Mouse (Mus musculus): ENCODE results near the gene Cebpe. TPM values are rescaled to one million over a fixed set of nuclear protein-coding genes. Genes with fewer than 3 reads are reported as not detected.

The Cebpe gene
- polyA plus RNA-seq, 1 experiment from 2014 or later: not detected

- Histone ChIP-seq H3K36me3 (ENCODE audit: control insufficient read depth, insufficient read depth, low read length) (no peaks in the 10 kb centered on the region), H3K4me2 (ENCODE audit: low read length) (no peak overlapping the region), H3K9ac (ENCODE audit: low read depth, low read length) (no peak overlapping the region), H3K4me3 (ENCODE audit: low read depth, low read length) (no peak overlapping the region), H3K4me1 (ENCODE audit: control insufficient read depth, insufficient read depth, low read length) (no peaks in the 10 kb centered on the region), H3K27ac (ENCODE audit: low read length) (no peak overlapping the region), H3K9me3 (replicated peaks; ENCODE audit: control insufficient read depth, low read length, poor library complexity, severe bottlenecking) (no peaks in the 10 kb centered on the region), H3K27me3 (ENCODE audit: control insufficient read depth, insufficient read depth, low read depth, low read length) (no peaks in the 10 kb centered on the region)
- no peak for ATAC-seq
- WGBS: 76% methylated on average over 8 of the region's 8 CpGs
Measured at GRCm38 (mm10) chr14:54744473-54744872, 32.5 kb upstream of the Cebpe start.

- no peaks in the 10 kb centered on the region for H3K36me3 ChIP-seq (ENCODE audit: control insufficient read depth, insufficient read depth, low read length)
- H3K4me1 ChIP-seq (ENCODE audit: control insufficient read depth, insufficient read depth, low read length): peaks cover 3% of the 10 kb centered on the region
- H3K9ac ChIP-seq (ENCODE audit: low read depth, low read length): no peak overlapping the region
- H3K4me3 ChIP-seq (ENCODE audit: low read depth, low read length): no peak overlapping the region
- no peak overlapping the region for H3K27ac ChIP-seq (ENCODE audit: low read length)
- no peak overlapping the region for H3K4me2 ChIP-seq (ENCODE audit: low read length)
- H3K27me3 ChIP-seq (ENCODE audit: control insufficient read depth, insufficient read depth, low read depth, low read length): no peaks in the 10 kb centered on the region
- H3K9me3 ChIP-seq (replicated peaks; ENCODE audit: control insufficient read depth, low read length, poor library complexity, severe bottlenecking): no peaks in the 10 kb centered on the region
- ATAC-seq: no peak
- 68% methylated on average over 2 of the region's 2 CpGs for WGBS
Measured at GRCm38 (mm10) chr14:54742375-54742774, 30.4 kb upstream of the Cebpe start.

- H3K27me3 ChIP-seq (ENCODE audit: control insufficient read depth, insufficient read depth, low read depth, low read length): no peaks in the 10 kb centered on the region
- no peak overlapping the region for H3K4me2 ChIP-seq (ENCODE audit: low read length)
- H3K36me3 ChIP-seq (ENCODE audit: control insufficient read depth, insufficient read depth, low read length): no peaks in the 10 kb centered on the region
- H3K4me3 ChIP-seq (ENCODE audit: low read depth, low read length): no peak overlapping the region
- H3K4me1 ChIP-seq (ENCODE audit: control insufficient read depth, insufficient read depth, low read length): peaks cover 7% of the 10 kb centered on the region
- WGBS: 82% methylated on average over 6 of the region's 6 CpGs
- no peak overlapping the region for H3K27ac ChIP-seq (ENCODE audit: low read length)
- no peak overlapping the region for H3K9ac ChIP-seq (ENCODE audit: low read depth, low read length)
- no peaks in the 10 kb centered on the region for H3K9me3 ChIP-seq (replicated peaks; ENCODE audit: control insufficient read depth, low read length, poor library complexity, severe bottlenecking)
- no peak for ATAC-seq
Measured at GRCm38 (mm10) chr14:54741721-54742120, 29.7 kb upstream of the Cebpe start.

GRCm38 (mm10) chr14:54737634-54738033, 25.7 kb upstream of the Cebpe start:
- no peaks in the 10 kb centered on the region for H3K36me3 ChIP-seq (ENCODE audit: control insufficient read depth, insufficient read depth, low read length)
- no peak overlapping the region for H3K27ac ChIP-seq (ENCODE audit: low read length)
- 34% methylated on average over 10 of the region's 10 CpGs for WGBS
- no peaks in the 10 kb centered on the region for H3K27me3 ChIP-seq (ENCODE audit: control insufficient read depth, insufficient read depth, low read depth, low read length)
- no peak overlapping the region for H3K4me3 ChIP-seq (ENCODE audit: low read depth, low read length)
- no peaks in the 10 kb centered on the region for H3K9me3 ChIP-seq (replicated peaks; ENCODE audit: control insufficient read depth, low read length, poor library complexity, severe bottlenecking)
- peaks cover 7% of the 10 kb centered on the region for H3K4me1 ChIP-seq (ENCODE audit: control insufficient read depth, insufficient read depth, low read length)
- ATAC-seq: no peak; the same call in 1 of the 2 replicates
- H3K4me2 ChIP-seq (ENCODE audit: low read length): no peak overlapping the region
- H3K9ac ChIP-seq (ENCODE audit: low read depth, low read length): no peak overlapping the region

- Histone ChIP-seq H3K9ac (ENCODE audit: low read depth, low read length) (no peak overlapping the region), H3K27me3 (ENCODE audit: control insufficient read depth, insufficient read depth, low read depth, low read length) (no peaks in the 10 kb centered on the region), H3K4me3 (ENCODE audit: low read depth, low read length) (no peak overlapping the region), H3K27ac (ENCODE audit: low read length) (no peak overlapping the region; the same call in 1 of the 2 replicates), H3K4me2 (ENCODE audit: low read length) (no peak overlapping the region), H3K4me1 (ENCODE audit: control insufficient read depth, insufficient read depth, low read length) (peaks cover 7% of the 10 kb centered on the region), H3K36me3 (ENCODE audit: control insufficient read depth, insufficient read depth, low read length) (no peaks in the 10 kb centered on the region), H3K9me3 (replicated peaks; ENCODE audit: control insufficient read depth, low read length, poor library complexity, severe bottlenecking) (no peaks in the 10 kb centered on the region)
- 36% methylated on average over 14 of the region's 14 CpGs for WGBS
- ATAC-seq: peak; percentile 86
Measured at GRCm38 (mm10) chr14:54736555-54737552, 24.9 kb upstream of the Cebpe start.

- ATAC-seq: no peak
- H3K4me3 ChIP-seq (ENCODE audit: low read depth, low read length): no peak overlapping the region
- WGBS: 84% methylated on average over 4 of the region's 4 CpGs
- peaks cover 7% of the 10 kb centered on the region for H3K4me1 ChIP-seq (ENCODE audit: control insufficient read depth, insufficient read depth, low read length)
- no peak overlapping the region for H3K27ac ChIP-seq (ENCODE audit: low read length)
- H3K9ac ChIP-seq (ENCODE audit: low read depth, low read length): no peak overlapping the region
- H3K9me3 ChIP-seq (replicated peaks; ENCODE audit: control insufficient read depth, low read length, poor library complexity, severe bottlenecking): no peaks in the 10 kb centered on the region
- H3K36me3 ChIP-seq (ENCODE audit: control insufficient read depth, insufficient read depth, low read length): no peaks in the 10 kb centered on the region
- H3K4me2 ChIP-seq (ENCODE audit: low read length): no peak overlapping the region
- H3K27me3 ChIP-seq (ENCODE audit: control insufficient read depth, insufficient read depth, low read depth, low read length): no peaks in the 10 kb centered on the region
Measured at GRCm38 (mm10) chr14:54735221-54735620, 23.2 kb upstream of the Cebpe start.

- H3K4me3 ChIP-seq (ENCODE audit: low read depth, low read length): no peak overlapping the region
- H3K9ac ChIP-seq (ENCODE audit: low read depth, low read length): no peak overlapping the region
- H3K27me3 ChIP-seq (ENCODE audit: control insufficient read depth, insufficient read depth, low read depth, low read length): no peaks in the 10 kb centered on the region
- no peak for ATAC-seq
- 74% methylated on average over 4 of the region's 4 CpGs for WGBS
- no peak overlapping the region for H3K27ac ChIP-seq (ENCODE audit: low read length)
- no peaks in the 10 kb centered on the region for H3K9me3 ChIP-seq (replicated peaks; ENCODE audit: control insufficient read depth, low read length, poor library complexity, severe bottlenecking)
- H3K36me3 ChIP-seq (ENCODE audit: control insufficient read depth, insufficient read depth, low read length): no peaks in the 10 kb centered on the region
- H3K4me1 ChIP-seq (ENCODE audit: control insufficient read depth, insufficient read depth, low read length): peaks cover 7% of the 10 kb centered on the region
- no peak overlapping the region for H3K4me2 ChIP-seq (ENCODE audit: low read length)
Measured at GRCm38 (mm10) chr14:54734004-54734403, 22.0 kb upstream of the Cebpe start.

- Histone ChIP-seq H3K4me2 (ENCODE audit: low read length) (no peak overlapping the region), H3K27me3 (ENCODE audit: control insufficient read depth, insufficient read depth, low read depth, low read length) (no peaks in the 10 kb centered on the region), H3K4me1 (ENCODE audit: control insufficient read depth, insufficient read depth, low read length) (peaks cover 2% of the 10 kb centered on the region), H3K36me3 (ENCODE audit: control insufficient read depth, insufficient read depth, low read length) (no peaks in the 10 kb centered on the region), H3K9me3 (replicated peaks; ENCODE audit: control insufficient read depth, low read length, poor library complexity, severe bottlenecking) (no peaks in the 10 kb centered on the region), H3K27ac (ENCODE audit: low read length) (no peak overlapping the region), H3K4me3 (ENCODE audit: low read depth, low read length) (no peak overlapping the region), H3K9ac (ENCODE audit: low read depth, low read length) (no peak overlapping the region)
- no peak for ATAC-seq
- WGBS: 87% methylated on average over 8 of the region's 8 CpGs
Measured at GRCm38 (mm10) chr14:54732206-54732605, 20.2 kb upstream of the Cebpe start.

- H3K4me2 ChIP-seq (ENCODE audit: low read length): no peak overlapping the region
- no peak for ATAC-seq
- no peak overlapping the region for H3K4me3 ChIP-seq (ENCODE audit: low read depth, low read length)
- no peak overlapping the region for H3K9ac ChIP-seq (ENCODE audit: low read depth, low read length)
- H3K27ac ChIP-seq (ENCODE audit: low read length): no peak overlapping the region
- no peaks in the 10 kb centered on the region for H3K36me3 ChIP-seq (ENCODE audit: control insufficient read depth, insufficient read depth, low read length)
- 93% methylated on average over 6 of the region's 6 CpGs for WGBS
- no peaks in the 10 kb centered on the region for H3K9me3 ChIP-seq (replicated peaks; ENCODE audit: control insufficient read depth, low read length, poor library complexity, severe bottlenecking)
- H3K27me3 ChIP-seq (ENCODE audit: control insufficient read depth, insufficient read depth, low read depth, low read length): no peaks in the 10 kb centered on the region
- no peaks in the 10 kb centered on the region for H3K4me1 ChIP-seq (ENCODE audit: control insufficient read depth, insufficient read depth, low read length)
Measured at GRCm38 (mm10) chr14:54730305-54730704, 18.3 kb upstream of the Cebpe start.
